Mouse (Mus musculus) stomach, postnatal 0 days (tissue): ENCODE measurements at regions not wholly inside any gene's neighbourhood (a gene's known extent, or its start where the extent isn't known, plus 50 kb on each side); places are given as distances from the start of the nearest gene placed in this dataset.

Experiments used
- ATAC-seq: fragments of 200-750 bp; cut with Nextera tagmentation; 2 replicates; pipeline ENCODE4 v1.8.0; 2017; ENCODE audit not compliant: low FRiP score, low TSS enrichment
- DNase-seq: peaks from one replicate; pipeline ENCODE4 v3.0.0-alpha.2; 2016; ENCODE audit warnings: low spot score
- H3K27ac ChIP-seq: fragments of 300-500 bp; sonication (generic); replicated peaks from 2 replicates; pipeline ENCODE4 v1.5.1; 2014; ENCODE audit warnings: mild to moderate bottlenecking, control low read depth
- H3K27me3 ChIP-seq: fragments of 300-500 bp; sonication (generic); 2 replicates; pipeline ENCODE4 v1.6.1; 2014; ENCODE audit warnings: low read length; ENCODE audit not compliant: control insufficient read depth, insufficient read depth
- H3K36me3 ChIP-seq: fragments of 300-500 bp; sonication (generic); 2 replicates; pipeline ENCODE4 v1.6.1; 2014; ENCODE audit warnings: low read length, mixed read lengths; ENCODE audit not compliant: control insufficient read depth, insufficient read depth
- H3K4me1 ChIP-seq: fragments of 300-500 bp; sonication (generic); replicated peaks from 2 replicates; pipeline ENCODE4 v1.6.1; 2014; ENCODE audit warnings: antibody characterized with exemption; ENCODE audit not compliant: control insufficient read depth, insufficient read depth
- H3K4me2 ChIP-seq: fragments of 300-500 bp; sonication (generic); replicated peaks from 2 replicates; pipeline ENCODE4 v1.6.1; 2014; ENCODE audit warnings: low read depth, mild to moderate bottlenecking, control low read depth, moderate library complexity
- H3K4me3 ChIP-seq: fragments of 300-500 bp; sonication (generic); 2 replicates; pipeline ENCODE4 v1.5.1; 2014; ENCODE audit warnings: low read depth, low read length, control low read depth
- H3K9ac ChIP-seq: fragments of 300-500 bp; sonication (generic); 2 replicates; pipeline ENCODE4 v1.6.1; 2014; ENCODE audit warnings: mild to moderate bottlenecking, low read length, control low read depth, mixed read lengths
- H3K9me3 ChIP-seq: fragments of 300-500 bp; sonication (generic); 2 replicates; pipeline ENCODE4 v1.6.1; 2016; ENCODE audit warnings: low read length; ENCODE audit not compliant: control insufficient read depth
- CTCF ChIP-seq: IDR thresholded peaks from 2 replicates; pipeline ENCODE4 v1.5.1; 2016; ENCODE audit warnings: antibody characterized with exemption, low read depth, mild to moderate bottlenecking, moderate library complexity
- EP300 ChIP-seq: optimal IDR thresholded peaks from 2 replicates; pipeline ENCODE3; 2016; ENCODE audit warnings: antibody characterized with exemption
- WGBS: fragments of 180-500 bp; shearing (Covaris S2); extraction: QIAGEN DNeasy Blood & Tissue Kit; methylation state at CpG from one replicate; pipeline ENCODE4 v1.1.7; 2014; 5-methylcytosine and 5-hydroxymethylcytosine counted together

DNA sequence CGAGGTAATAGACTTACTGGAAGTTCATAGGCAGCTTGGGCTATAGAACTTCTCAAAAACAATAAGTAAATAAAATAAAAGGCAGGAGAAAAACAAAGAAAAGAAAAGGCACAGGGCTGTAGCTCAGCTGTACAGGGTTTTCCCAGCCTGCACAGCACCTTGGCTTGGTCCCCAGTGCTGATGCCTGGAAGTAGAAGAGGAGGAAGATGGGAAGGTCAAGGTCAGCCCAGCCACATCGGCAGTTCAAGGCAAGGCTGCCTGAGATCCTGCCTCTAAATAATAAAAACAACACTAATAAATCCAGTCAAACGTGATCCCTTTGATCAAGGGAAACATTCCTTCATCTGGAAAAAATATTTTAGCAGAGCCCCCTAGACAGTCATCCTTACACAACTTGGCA, 103.1 kb downstream of the Cenpf start:
- Histone ChIP-seq H3K4me1 (no peaks in the 10 kb centered on the region), H3K27ac (no peak overlapping the region), H3K4me2 (no peak overlapping the region), H3K36me3 (no peaks in the 10 kb centered on the region), H3K4me3 (no peak overlapping the region), H3K9me3 (no peaks in the 10 kb centered on the region), H3K27me3 (no peaks in the 10 kb centered on the region), H3K9ac (no peak overlapping the region)
- ATAC-seq (no peak), DNase-seq (no peak)
- no peak for TF ChIP-seq CTCF
- TF ChIP-seq EP300, result no peak
- 53% methylated on average over 3 of the region's 3 CpGs for WGBS

DNA sequence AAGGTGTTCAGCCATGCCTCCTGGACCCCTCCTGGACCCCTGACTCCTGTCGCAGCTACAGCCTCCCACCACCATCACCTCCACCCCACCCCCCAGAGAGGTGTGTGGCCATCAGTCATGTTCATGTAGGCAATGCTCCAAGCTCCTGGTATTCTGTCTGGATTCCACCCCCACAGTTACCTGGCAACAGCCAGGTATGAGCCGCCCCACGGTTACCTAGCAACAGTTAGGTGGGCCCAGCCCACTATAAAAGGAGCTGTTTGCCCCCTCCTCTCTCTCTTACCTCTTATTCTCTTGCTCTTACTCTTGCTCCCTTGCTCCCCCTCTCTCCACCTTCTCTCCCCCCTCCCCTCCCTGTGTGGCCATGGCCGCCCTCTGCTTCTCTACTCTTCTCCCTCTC, 106.5 kb downstream of the Cenpf start:
- H3K9me3 ChIP-seq, result no peaks in the 10 kb centered on the region
- TF ChIP-seq EP300 (no peak), CTCF (no peak)
- H3K9ac ChIP-seq, result no peak overlapping the region
- H3K4me2 ChIP-seq, result no peak overlapping the region
- H3K36me3 ChIP-seq, result no peaks in the 10 kb centered on the region
- ATAC-seq (no peak), DNase-seq (no peak)
- WGBS, result 81% methylated on average over 4 of the region's 4 CpGs
- H3K27ac ChIP-seq, result no peak overlapping the region
- no peaks in the 10 kb centered on the region for H3K4me1 ChIP-seq
- no peaks in the 10 kb centered on the region for H3K27me3 ChIP-seq
- H3K4me3 ChIP-seq, result no peak overlapping the region

DNA sequence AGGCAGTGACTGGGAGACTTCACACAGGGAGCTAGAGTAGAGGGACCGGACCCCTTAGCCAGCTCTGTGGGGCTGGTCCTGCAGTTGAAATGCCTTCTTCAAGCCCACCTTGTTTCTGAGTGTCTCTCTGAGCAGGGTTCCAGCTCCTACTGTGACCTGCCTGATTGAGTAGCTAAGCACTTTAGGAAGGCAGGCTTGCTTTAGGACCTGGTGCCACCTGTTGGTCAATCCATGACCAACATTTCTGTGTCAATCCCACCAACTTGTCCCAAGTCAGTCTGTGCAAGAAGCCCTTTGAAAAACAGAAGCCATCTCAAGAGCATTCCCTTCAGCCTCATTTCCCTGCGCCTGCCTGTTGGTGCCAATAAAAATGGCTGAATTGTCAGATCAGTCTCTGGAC, 108.5 kb downstream of the Cenpf start:
- no peak for TF ChIP-seq EP300
- TF ChIP-seq CTCF, result peak; percentile 85
- H3K4me1 ChIP-seq, result no peaks in the 10 kb centered on the region
- WGBS, result 74% methylated on average over 2 of the region's 2 CpGs
- no peak overlapping the region for H3K9ac ChIP-seq
- H3K27me3 ChIP-seq, result no peaks in the 10 kb centered on the region
- no peak overlapping the region for H3K4me2 ChIP-seq
- H3K4me3 ChIP-seq, result no peak overlapping the region
- no peak overlapping the region for H3K27ac ChIP-seq
- no peak for ATAC-seq
- no peaks in the 10 kb centered on the region for H3K36me3 ChIP-seq
- no peaks in the 10 kb centered on the region for H3K9me3 ChIP-seq
- peak; percentile 54 for DNase-seq

DNA sequence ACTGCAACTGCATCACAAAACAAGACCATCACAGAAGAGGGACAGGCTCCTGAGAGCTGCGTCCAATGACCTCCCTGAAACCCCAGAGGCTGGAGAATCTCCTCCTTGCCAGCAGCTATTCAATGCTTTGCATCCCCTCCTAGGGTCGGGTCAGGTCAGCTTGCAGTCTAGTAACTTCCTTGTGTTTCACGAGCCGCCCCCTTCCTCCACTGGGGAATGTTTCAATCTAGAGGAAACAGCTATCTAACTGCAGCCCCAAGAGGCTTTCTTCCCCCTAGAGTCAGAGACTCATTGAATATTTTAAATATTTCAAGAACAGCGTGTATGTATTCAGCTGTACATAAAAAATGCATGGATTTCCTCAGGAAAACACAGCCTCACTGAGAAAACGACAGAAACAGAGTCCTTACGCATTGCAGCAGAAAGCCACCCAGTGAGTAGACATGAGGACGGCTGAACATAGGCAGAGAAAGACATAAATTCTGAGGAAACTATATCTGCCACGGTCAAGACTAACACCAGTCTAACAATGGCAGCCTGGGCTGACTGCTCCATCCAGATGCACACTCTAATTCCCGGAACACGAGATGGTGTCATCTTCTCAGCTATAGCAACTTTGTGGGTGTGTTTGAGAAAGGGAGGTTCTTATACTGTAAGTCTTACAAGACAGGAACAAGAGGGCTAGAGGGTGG, 111.4 kb downstream of the Cenpf start:
- no peaks in the 10 kb centered on the region for H3K36me3 ChIP-seq
- H3K27me3 ChIP-seq, result no peaks in the 10 kb centered on the region
- H3K4me2 ChIP-seq, result no peak overlapping the region
- TF ChIP-seq EP300 (no peak), CTCF (no peak)
- no peaks in the 10 kb centered on the region for H3K4me1 ChIP-seq
- ATAC-seq (no peak), DNase-seq (no peak)
- H3K27ac ChIP-seq, result no peak overlapping the region
- no peak overlapping the region for H3K4me3 ChIP-seq
- WGBS, result 43% methylated on average over 11 of the region's 11 CpGs
- H3K9me3 ChIP-seq, result no peaks in the 10 kb centered on the region
- H3K9ac ChIP-seq, result no peak overlapping the region

DNA sequence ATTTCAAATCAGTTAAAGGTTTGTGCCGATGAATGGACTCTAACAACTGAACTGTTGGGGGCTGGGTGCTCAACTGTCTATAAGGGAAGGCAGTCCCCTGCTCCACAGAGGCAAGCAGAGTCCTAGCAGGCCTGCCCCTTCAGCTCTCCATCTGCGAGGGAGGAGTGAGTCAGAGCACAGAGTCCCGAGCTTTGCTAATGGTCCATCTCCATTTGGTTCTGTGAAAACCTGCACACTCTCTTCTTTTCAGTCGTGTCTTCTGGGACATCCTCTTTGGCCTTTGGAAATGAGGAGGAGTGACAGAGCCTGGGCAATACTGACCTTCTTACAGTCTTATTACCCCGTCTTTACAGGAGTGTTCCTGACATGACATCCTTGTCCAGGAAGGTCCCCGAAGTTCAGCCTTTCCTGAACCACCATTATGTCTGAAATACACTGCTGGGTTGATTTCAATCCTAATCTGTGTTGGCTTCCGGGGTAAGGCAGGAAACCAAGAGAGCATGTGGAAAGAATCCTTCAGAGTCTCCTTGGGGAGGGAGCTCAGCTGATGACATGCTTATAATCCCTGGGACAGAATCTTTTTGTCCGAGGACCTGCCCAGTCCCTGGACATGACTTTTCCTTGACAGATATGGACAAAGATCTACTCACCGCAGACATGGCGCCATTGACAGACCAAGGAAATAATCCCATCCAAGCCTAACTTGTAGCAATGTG, 112.2 kb downstream of the Cenpf start:
- H3K9me3 ChIP-seq, result no peaks in the 10 kb centered on the region
- H3K36me3 ChIP-seq, result no peaks in the 10 kb centered on the region
- no peak overlapping the region for H3K4me2 ChIP-seq
- DNase-seq (no peak), ATAC-seq (no peak)
- H3K4me1 ChIP-seq, result no peaks in the 10 kb centered on the region
- no peaks in the 10 kb centered on the region for H3K27me3 ChIP-seq
- no peak overlapping the region for H3K9ac ChIP-seq
- no peak overlapping the region for H3K4me3 ChIP-seq
- no peak overlapping the region for H3K27ac ChIP-seq
- no peak for TF ChIP-seq EP300
- no peak for TF ChIP-seq CTCF
- WGBS, result 86% methylated on average over 10 of the region's 10 CpGs

DNA sequence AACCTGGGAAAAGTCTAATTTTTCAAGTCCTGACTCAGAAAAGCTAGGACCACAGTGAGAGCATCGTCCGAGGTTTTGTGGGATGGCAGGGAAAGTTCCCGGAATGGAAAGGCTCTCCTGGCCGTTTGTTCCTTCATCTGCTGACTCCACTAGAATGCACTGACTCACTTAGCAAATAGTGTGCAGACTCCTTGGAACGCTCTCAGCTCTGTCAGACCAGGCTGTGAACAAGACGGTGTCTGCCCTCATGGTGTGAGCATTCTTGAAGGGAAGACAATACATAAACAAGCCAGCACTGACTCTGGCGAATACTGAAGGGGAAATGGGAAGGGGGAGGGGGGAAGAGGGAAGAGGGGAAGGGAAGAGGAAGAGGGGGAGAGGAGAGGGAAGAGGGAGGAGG, 121.4 kb downstream of the Cenpf start:
- no peak for DNase-seq
- no peak for ATAC-seq
- TF ChIP-seq CTCF (no peak), EP300 (no peak)
- H3K27me3 ChIP-seq, result no peaks in the 10 kb centered on the region
- H3K9ac ChIP-seq, result no peak overlapping the region
- H3K27ac ChIP-seq, result no peak overlapping the region
- H3K36me3 ChIP-seq, result no peaks in the 10 kb centered on the region
- H3K9me3 ChIP-seq, result no peaks in the 10 kb centered on the region
- no peaks in the 10 kb centered on the region for H3K4me1 ChIP-seq
- 18% methylated on average over 7 of the region's 7 CpGs for WGBS
- no peak overlapping the region for H3K4me2 ChIP-seq
- H3K4me3 ChIP-seq, result no peak overlapping the region
